Mouse (Mus musculus) heart, embryonic 12.5 days (tissue): ENCODE measurements at regions not wholly inside any gene's neighbourhood (a gene's known extent, or its start where the extent isn't known, plus 50 kb on each side); places are given as distances from the start of the nearest gene placed in this dataset.
A peak's percentile ranks its signal among the peaks of the same experiment; 100 is the strongest.

Experiments used
- ATAC-seq: fragments of 200-750 bp; cut with Nextera tagmentation; 2 replicates; pipeline ENCODE4 v1.8.0; 2017; ENCODE audit warnings: moderate TSS enrichment, moderate library complexity; ENCODE audit not compliant: insufficient number of reproducible peaks, low FRiP score
- H3K27ac ChIP-seq: fragments of 300-500 bp; sonication (generic); 2 replicates; pipeline ENCODE4 v1.5.1; 2016; ENCODE audit warnings: mild to moderate bottlenecking, moderate library complexity; ENCODE audit not compliant: poor library complexity, severe bottlenecking
- H3K27me3 ChIP-seq: fragments of 300-500 bp; sonication (generic); replicated peaks from 2 replicates; pipeline ENCODE4 v1.6.1; 2016; ENCODE audit warnings: mild to moderate bottlenecking, moderate library complexity
- H3K36me3 ChIP-seq: fragments of 300-500 bp; sonication (generic); 2 replicates; pipeline ENCODE4 v1.6.1; 2016; ENCODE audit warnings: mild to moderate bottlenecking, moderate library complexity
- H3K4me1 ChIP-seq: fragments of 300-500 bp; sonication (generic); replicated peaks from 2 replicates; pipeline ENCODE4 v1.6.1; 2016; ENCODE audit warnings: mild to moderate bottlenecking
- H3K4me2 ChIP-seq: fragments of 300-500 bp; sonication (generic); 2 replicates; pipeline ENCODE4 v1.6.1; 2016; ENCODE audit warnings: mild to moderate bottlenecking, moderate library complexity
- H3K4me3 ChIP-seq: fragments of 300-500 bp; sonication (generic); 2 replicates; pipeline ENCODE4 v1.5.1; 2016; ENCODE audit warnings: mild to moderate bottlenecking
- H3K9ac ChIP-seq: fragments of 300-500 bp; sonication (generic); 2 replicates; pipeline ENCODE4 v1.6.1; 2016; ENCODE audit warnings: mild to moderate bottlenecking, moderate library complexity
- H3K9me3 ChIP-seq: fragments of 300-500 bp; sonication (generic); replicated peaks from 2 replicates; pipeline ENCODE4 v1.6.1; 2016; ENCODE audit warnings: mild to moderate bottlenecking, moderate library complexity
- WGBS: fragments of 180-500 bp; shearing (Covaris S2); methylation state at CpG from one replicate; pipeline ENCODE4 v1.1.7; 2016; 5-methylcytosine and 5-hydroxymethylcytosine counted together

DNA sequence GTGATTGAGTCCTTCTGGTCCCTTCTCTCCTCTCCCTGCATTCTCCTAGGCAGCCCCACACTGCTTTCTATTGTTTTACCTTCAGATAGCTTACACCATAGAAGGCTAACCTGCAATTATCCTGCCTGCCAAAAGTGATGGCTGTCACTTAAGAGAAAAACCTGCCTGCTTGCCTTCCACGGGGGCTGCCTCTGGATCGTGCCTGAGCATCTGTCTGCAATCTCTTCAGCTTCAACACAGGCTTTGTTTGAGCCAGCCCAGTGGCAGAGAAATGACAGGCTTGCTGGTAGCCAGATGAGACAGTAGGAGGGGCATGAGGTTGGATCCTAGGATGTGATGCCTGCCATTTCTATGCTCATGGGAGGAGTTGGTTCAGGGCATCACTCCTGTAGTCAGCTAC, 345.2 kb upstream of the Tshz3 start:
- no peak overlapping the region for H3K9ac ChIP-seq
- 35% methylated on average over 2 of the region's 2 CpGs for WGBS
- no peaks in the 10 kb centered on the region for H3K9me3 ChIP-seq
- no peak overlapping the region for H3K4me3 ChIP-seq
- no peak overlapping the region for H3K27ac ChIP-seq
- H3K4me2 ChIP-seq: no peak overlapping the region
- no peak for ATAC-seq
- no peaks in the 10 kb centered on the region for H3K36me3 ChIP-seq
- no peaks in the 10 kb centered on the region for H3K27me3 ChIP-seq
- H3K4me1 ChIP-seq: no peaks in the 10 kb centered on the region

DNA sequence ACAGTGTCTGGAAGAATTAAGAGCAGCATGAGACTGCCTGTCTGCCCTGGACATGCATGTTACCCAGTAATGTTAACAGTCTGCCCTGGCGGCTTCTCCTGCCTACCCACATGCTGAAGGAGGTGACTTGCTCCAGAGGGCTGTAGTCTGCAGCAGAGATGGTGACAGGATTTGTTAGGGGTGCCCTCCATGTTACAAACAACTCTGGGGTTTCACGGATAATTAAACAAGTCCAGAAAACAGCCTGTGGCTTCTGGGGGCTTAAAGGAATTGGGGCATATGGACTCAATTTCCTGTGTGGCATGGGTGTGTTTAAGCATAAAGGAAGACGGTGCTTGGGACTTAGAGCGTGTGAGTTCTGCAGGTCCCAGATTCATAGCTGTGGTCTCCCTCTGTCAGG, 347.3 kb upstream of the Tshz3 start:
- H3K27ac ChIP-seq: no peak overlapping the region
- no peaks in the 10 kb centered on the region for H3K27me3 ChIP-seq
- H3K4me1 ChIP-seq: no peaks in the 10 kb centered on the region
- 65% methylated on average over 4 of the region's 4 CpGs for WGBS
- H3K9me3 ChIP-seq: no peaks in the 10 kb centered on the region
- no peaks in the 10 kb centered on the region for H3K36me3 ChIP-seq
- H3K4me3 ChIP-seq: no peak overlapping the region
- ATAC-seq: no peak
- H3K9ac ChIP-seq: no peak overlapping the region
- no peak overlapping the region for H3K4me2 ChIP-seq

DNA sequence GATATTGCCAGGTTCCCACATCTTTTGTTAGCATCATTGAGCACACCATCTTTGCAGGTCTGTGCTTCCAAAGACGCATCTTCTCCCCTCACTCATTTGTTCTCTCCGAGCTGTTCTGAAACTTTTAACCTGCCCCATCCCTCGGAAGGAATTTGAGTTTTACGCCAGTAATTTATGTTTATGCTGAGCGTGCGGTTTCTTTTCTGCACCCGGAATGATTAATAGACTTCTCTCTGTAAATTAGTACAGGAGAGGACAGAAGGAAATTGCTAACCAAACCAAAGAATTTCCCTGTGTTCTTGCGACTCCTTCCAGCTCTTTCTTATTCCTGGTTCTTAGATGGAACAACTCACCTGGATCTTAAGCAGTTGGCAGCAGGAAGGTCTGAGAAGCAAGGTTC, 349.7 kb upstream of the Tshz3 start:
- H3K36me3 ChIP-seq: no peaks in the 10 kb centered on the region
- no peak overlapping the region for H3K4me3 ChIP-seq
- H3K27me3 ChIP-seq: no peaks in the 10 kb centered on the region
- no peak overlapping the region for H3K4me2 ChIP-seq
- WGBS: 85% methylated on average over 8 of the region's 8 CpGs
- H3K9me3 ChIP-seq: no peaks in the 10 kb centered on the region
- no peak overlapping the region for H3K9ac ChIP-seq
- no peaks in the 10 kb centered on the region for H3K4me1 ChIP-seq
- no peak for ATAC-seq
- no peak overlapping the region for H3K27ac ChIP-seq

DNA sequence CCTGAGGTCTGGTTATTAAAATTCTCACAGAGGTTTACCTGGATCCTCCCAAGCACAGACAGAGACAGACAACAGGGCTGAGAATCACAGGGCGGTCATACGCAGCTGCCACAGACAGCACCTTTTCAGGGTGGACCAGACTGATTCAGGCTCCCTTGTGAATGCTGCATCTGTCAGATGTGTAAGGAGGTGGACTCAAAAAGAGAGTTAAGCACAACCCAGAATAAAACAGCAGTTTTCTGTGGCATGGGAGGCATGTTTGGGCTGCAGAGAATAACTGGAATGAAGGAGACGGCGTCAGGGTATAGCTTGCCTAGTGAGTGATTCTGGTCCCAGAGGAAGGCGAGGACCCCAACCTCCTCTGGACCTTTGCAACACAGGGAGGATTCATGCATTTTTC, 363.1 kb upstream of the Tshz3 start:
- WGBS: 90% methylated on average over 5 of the region's 5 CpGs
- Histone ChIP-seq H3K27me3 (no peaks in the 10 kb centered on the region), H3K4me2 (no peak overlapping the region), H3K36me3 (no peaks in the 10 kb centered on the region), H3K4me1 (no peaks in the 10 kb centered on the region), H3K4me3 (no peak overlapping the region), H3K27ac (no peak overlapping the region), H3K9ac (no peak overlapping the region), H3K9me3 (no peaks in the 10 kb centered on the region)
- ATAC-seq: no peak

DNA sequence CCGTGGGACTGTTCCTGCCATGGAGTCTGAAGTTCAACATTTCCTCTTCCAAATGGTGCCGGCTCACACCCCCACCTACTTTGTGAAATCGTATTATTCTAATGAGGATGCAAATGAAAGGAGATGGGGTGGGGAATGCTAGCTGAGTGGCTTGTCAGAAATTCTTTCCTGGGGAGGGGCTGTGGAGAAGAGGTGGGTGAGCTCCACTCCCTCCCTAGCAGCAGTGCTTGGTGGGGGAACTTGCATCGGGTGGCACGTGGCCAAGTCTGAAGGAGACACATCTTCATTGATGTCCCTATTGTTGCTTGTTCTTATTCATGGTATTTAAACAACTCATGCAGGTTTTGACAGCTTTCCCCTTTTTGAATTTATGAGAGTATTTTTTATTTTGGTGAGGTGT, 363.8 kb upstream of the Tshz3 start:
- H3K9me3 ChIP-seq: no peaks in the 10 kb centered on the region
- no peaks in the 10 kb centered on the region for H3K4me1 ChIP-seq
- no peak overlapping the region for H3K9ac ChIP-seq
- no peak overlapping the region for H3K27ac ChIP-seq
- no peak overlapping the region for H3K4me2 ChIP-seq
- no peaks in the 10 kb centered on the region for H3K27me3 ChIP-seq
- no peak overlapping the region for H3K4me3 ChIP-seq
- whole genome bisulfite sequencing: 31% methylated on average over 5 of the region's 5 CpGs
- ATAC-seq: no peak
- no peaks in the 10 kb centered on the region for H3K36me3 ChIP-seq

DNA sequence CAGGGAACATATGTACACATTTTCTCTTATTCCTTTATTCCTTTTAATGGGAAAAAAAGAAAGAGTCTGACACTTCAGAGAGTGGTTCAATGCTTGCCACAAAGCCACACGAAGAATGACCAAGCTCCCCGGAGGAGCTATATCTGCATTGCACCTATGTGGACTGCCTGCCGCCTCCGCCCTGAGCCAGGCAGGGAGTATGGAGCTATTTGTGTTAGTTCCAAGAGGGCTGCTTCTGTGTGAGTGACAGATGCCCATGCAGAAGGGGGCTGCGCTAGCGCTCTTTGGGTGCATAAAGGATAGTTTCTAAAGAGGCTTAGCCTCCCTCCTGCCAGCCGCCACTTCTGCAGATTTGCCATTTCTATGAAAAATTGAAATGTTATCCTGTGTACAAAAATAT, 365.3 kb upstream of the Tshz3 start:
- no peak for ATAC-seq
- Histone ChIP-seq H3K4me1 (no peaks in the 10 kb centered on the region), H3K4me2 (no peak overlapping the region), H3K27me3 (no peaks in the 10 kb centered on the region), H3K36me3 (no peaks in the 10 kb centered on the region), H3K27ac (no peak overlapping the region), H3K9ac (no peak overlapping the region), H3K4me3 (no peak overlapping the region), H3K9me3 (no peaks in the 10 kb centered on the region)
- WGBS: 63% methylated on average over 7 of the region's 7 CpGs

DNA sequence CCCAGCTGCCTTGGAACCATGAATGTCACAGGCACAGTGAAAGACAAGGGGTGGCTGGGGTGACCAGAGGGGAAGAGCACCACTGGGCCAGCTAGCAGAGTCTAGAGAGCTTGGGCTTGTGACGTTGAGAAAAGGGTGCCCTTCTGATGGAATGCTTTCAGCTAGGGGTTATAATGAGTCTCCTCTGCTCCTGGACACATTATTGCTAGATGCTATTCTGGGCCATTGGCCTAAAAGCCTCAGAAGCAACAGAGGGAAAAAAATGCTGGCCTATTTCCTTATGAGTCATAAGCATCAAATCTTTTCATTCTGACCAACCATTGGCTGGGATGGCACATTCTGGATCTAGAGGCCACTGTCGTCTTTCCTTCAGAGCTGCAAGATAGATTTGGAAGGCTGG, 369.8 kb upstream of the Tshz3 start:
- no peak overlapping the region for H3K27ac ChIP-seq
- no peak overlapping the region for H3K4me2 ChIP-seq
- no peak overlapping the region for H3K4me3 ChIP-seq
- H3K36me3 ChIP-seq: no peaks in the 10 kb centered on the region
- ATAC-seq: no peak
- no peak overlapping the region for H3K9ac ChIP-seq
- H3K9me3 ChIP-seq: peaks cover 4% of the 10 kb centered on the region
- 66% methylated on average over 2 of the region's 2 CpGs for WGBS
- no peaks in the 10 kb centered on the region for H3K4me1 ChIP-seq
- H3K27me3 ChIP-seq: no peaks in the 10 kb centered on the region

DNA sequence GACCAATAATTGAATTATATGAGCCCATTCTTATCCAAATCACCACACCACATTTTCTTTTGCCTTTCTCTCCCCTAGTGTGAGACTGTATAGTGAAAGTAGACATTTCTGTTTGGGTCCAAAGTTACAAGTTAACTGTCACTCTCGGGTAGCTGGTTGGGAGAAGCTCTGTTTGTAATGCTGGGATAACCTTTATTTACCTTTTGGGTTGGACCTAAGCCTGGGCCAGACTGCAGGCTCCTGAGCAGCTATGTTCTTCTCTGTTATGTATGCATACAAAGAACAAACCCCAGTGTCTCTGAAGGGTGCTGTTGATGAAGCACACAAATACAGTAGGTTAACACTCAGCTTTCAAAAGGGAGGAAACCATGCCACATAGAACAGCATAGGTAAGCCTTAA, 373.9 kb upstream of the Tshz3 start:
- Histone ChIP-seq H3K9ac (no peak overlapping the region), H3K36me3 (no peaks in the 10 kb centered on the region), H3K27ac (no peak overlapping the region), H3K9me3 (peaks cover 4% of the 10 kb centered on the region), H3K27me3 (no peaks in the 10 kb centered on the region), H3K4me3 (no peak overlapping the region), H3K4me2 (no peak overlapping the region), H3K4me1 (no peaks in the 10 kb centered on the region)
- WGBS: 74% methylated on average over 1 of the region's 1 CpGs
- ATAC-seq: no peak

DNA sequence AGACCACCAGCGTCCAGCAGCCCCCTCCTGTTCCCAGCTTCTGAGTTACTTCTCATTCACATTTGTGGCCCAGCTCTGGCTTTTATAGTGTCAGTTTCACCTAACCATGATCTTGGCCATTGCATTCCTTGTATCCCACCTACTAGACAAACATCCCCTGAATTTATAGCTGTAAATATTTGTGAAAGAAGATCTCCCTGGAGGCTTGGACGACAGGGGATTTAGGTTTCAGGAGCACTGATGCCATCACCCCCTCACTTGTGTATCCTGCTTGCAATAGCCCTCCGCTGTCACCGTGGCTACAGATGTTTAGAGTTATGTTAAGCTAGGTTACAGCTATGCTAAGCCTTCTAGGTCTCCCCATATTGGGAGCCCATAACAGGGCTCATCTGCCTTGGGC, 375.7 kb upstream of the Tshz3 start:
- Histone ChIP-seq H3K4me2 (no peak overlapping the region), H3K36me3 (no peaks in the 10 kb centered on the region), H3K27ac (no peak overlapping the region), H3K27me3 (no peaks in the 10 kb centered on the region), H3K4me1 (peaks cover 10% of the 10 kb centered on the region), H3K4me3 (no peak overlapping the region), H3K9me3 (peaks cover 4% of the 10 kb centered on the region), H3K9ac (no peak overlapping the region)
- ATAC-seq: no peak
- 80% methylated on average over 4 of the region's 4 CpGs for WGBS

DNA sequence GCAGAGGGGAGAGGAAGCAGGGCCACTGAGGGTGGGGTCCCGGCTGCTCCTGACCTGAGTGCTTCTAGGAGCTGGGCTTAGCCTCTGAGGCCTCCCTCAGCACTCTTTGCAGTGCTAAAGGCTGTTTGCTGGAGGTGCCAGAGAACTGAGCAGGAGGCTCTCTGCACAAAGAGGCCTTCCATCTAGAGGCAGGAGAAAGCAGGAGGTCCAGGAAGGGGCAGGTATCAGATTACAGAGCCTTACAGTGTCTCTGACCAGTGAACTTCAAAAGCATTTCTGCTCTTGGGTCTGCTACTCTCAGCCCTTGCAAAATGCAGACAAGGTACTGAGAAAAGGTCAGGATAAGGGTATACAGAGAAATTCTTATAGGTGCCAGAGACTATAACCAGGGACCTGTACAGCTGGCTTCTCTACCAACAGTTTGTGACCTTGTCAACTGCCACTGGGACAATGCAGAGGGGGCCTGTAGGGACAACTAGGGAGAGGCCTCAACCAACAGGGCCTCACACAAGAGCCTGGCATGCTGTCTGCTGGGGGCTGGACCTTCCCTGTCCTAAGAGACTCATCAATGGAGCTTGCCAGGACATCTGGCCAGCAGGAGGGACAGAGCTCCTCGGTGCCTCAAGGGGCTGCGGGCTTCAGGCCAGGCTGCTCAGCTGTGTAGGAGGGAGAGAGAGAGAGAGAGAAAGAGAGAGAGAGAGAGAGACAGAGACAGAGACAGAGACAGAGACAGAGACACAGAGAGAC, 380.3 kb upstream of the Tshz3 start:
- Histone ChIP-seq H3K4me1 (peaks cover 14% of the 10 kb centered on the region), H3K9me3 (no peaks in the 10 kb centered on the region; the same call in 1 of the 2 replicates), H3K4me2 (no peak overlapping the region), H3K9ac (no peak overlapping the region), H3K4me3 (no peak overlapping the region), H3K27me3 (no peaks in the 10 kb centered on the region), H3K36me3 (no peaks in the 10 kb centered on the region), H3K27ac (peak overlapping the region; percentile 39; the same call in 1 of the 2 replicates)
- WGBS: 18% methylated on average over 3 of the region's 3 CpGs
- peak; percentile 61 for ATAC-seq

DNA sequence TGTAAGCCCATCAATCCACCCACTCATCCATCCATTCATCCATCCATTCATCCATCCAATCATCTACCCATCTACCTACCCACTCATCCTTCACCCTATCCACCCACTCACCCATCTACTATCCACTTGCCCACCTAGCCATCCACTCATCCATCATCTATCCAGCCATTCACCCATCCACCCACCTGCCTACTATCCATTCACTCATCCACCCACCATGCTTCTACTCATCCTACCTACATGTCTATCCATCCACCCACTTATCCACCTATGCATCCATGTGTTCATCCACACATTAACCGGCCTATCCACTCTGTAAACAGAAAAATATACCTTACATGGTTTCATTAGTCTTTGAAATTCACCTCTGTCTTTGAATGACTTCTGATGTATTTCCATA, 384.2 kb upstream of the Tshz3 start:
- no peaks in the 10 kb centered on the region for H3K36me3 ChIP-seq
- no peak overlapping the region for H3K27ac ChIP-seq
- H3K9ac ChIP-seq: no peak overlapping the region
- no peaks in the 10 kb centered on the region for H3K27me3 ChIP-seq
- no peak for ATAC-seq
- peaks cover 18% of the 10 kb centered on the region for H3K4me1 ChIP-seq
- no peak overlapping the region for H3K4me3 ChIP-seq
- 77% methylated on average over 1 of the region's 1 CpGs for WGBS
- H3K4me2 ChIP-seq: no peak overlapping the region
- no peaks in the 10 kb centered on the region for H3K9me3 ChIP-seq
